Comparison of ENCODE assay signal across 20 mouse cellular contexts in genomic region chr1:51519112-51519511, GRCm38 (mm10).
"Had no signal": no experiment of that assay in that cellular context is flagged by ENCODE, and none has a peak within 500 bp of the region (broad histone marks: within the 10 kb centered on the region; RNA-seq: fewer than 3 reads in every experiment).

No protein-coding gene starts in this region.

- DNase-seq: kidney, adult 11 months; kidney, adult 8-10 months; kidney, postnatal 14 days; kidney, postnatal 4 days; left cerebral cortex, postnatal 4 days; liver, postnatal 0 days; lung, embryonic 14.5 days; right cerebral cortex, adult 18-20 months; right cerebral cortex, postnatal 14 days; right cerebral cortex, postnatal 4 days; thymus, adult 18-20 months; thymus, postnatal 36 days had no signal

- H3K9me3 ChIP-seq: kidney, embryonic 15.5 days; limb, embryonic 12.5 days; limb, embryonic 15.5 days; midbrain, embryonic 13.5 days had no signal

- H3K4me3 ChIP-seq: kidney, embryonic 15.5 days; limb, embryonic 12.5 days; limb, embryonic 15.5 days; midbrain, embryonic 13.5 days had no signal

- H3K9ac ChIP-seq: kidney, embryonic 15.5 days; limb, embryonic 12.5 days; limb, embryonic 15.5 days; liver, embryonic 14.5 days; liver, postnatal 0 days; lung, embryonic 14.5 days; midbrain, embryonic 13.5 days had no signal

- ATAC-seq: liver, postnatal 0 days; lung, postnatal 0 days; midbrain, embryonic 13.5 days; midbrain, embryonic 16.5 days had no signal

- H3K36me3 ChIP-seq: kidney, embryonic 15.5 days; limb, embryonic 12.5 days; limb, embryonic 15.5 days; midbrain, embryonic 13.5 days had no signal

- H3K4me2 ChIP-seq: kidney, embryonic 15.5 days; limb, embryonic 12.5 days; limb, embryonic 15.5 days; liver, embryonic 11.5 days; lung, embryonic 14.5 days; midbrain, embryonic 13.5 days had no signal

- H3K4me1 ChIP-seq: limb, embryonic 12.5 days; limb, embryonic 15.5 days; midbrain, embryonic 13.5 days had no signal

- H3K27ac ChIP-seq: kidney, embryonic 15.5 days; limb, embryonic 12.5 days; limb, embryonic 15.5 days; liver, embryonic 14.5 days; midbrain, embryonic 13.5 days had no signal

- H3K27me3 ChIP-seq: kidney, embryonic 15.5 days; limb, embryonic 12.5 days; limb, embryonic 15.5 days; midbrain, embryonic 13.5 days had no signal
